Mouse (Mus musculus): ENCODE data around the gene Prkrip1. TPM values are rescaled to one million over a fixed set of nuclear protein-coding genes. Genes with fewer than 3 reads are reported as not detected.
A peak's percentile ranks its signal among the peaks of the same experiment; 100 is the strongest.

Gene Prkrip1
- 59.0 and 61.7 TPM in 2 replicates for polyA plus RNA-seq (2014; fragmentation: Nextera tagmentation; extraction: Ambion mirVana)

GRCm38 (mm10) chr5:136198474-136199391 is at the start of gene Prkrip1:
TSS of gene Prkrip1 (minus strand) at chr5:136198963.
- Histone ChIP-seq H3K4me1 (replicated peaks; ENCODE audit: control insufficient read depth, insufficient read depth, low read length) (peaks cover 8% of the 10 kb centered on the region), H3K9ac (peak within 1 kb of the TSS; percentile 83), H3K4me2 (replicated peaks) (peak within 1 kb of the TSS; percentile 88), H3K27ac (peak within 1 kb of the TSS; percentile 80), H3K36me3 (replicated peaks; ENCODE audit: control insufficient read depth, insufficient read depth) (peaks cover 35% of the 10 kb centered on the region), H3K9me3 (ENCODE audit: control insufficient read depth, low read length) (no peaks in the 10 kb centered on the region), H3K4me3 (replicated peaks; ENCODE audit: low read length) (peak within 1 kb of the TSS; percentile 74), H3K27me3 (ENCODE audit: control insufficient read depth, insufficient read depth, low read length) (no peaks in the 10 kb centered on the region)
- ATAC-seq (ENCODE audit: low FRiP score) (peak; percentile 84), DNase-seq (ENCODE audit: low spot score) (peak; percentile 99)
- WGBS, result under 1% methylated on average over 62 of the region's 62 CpGs

- no peak for ATAC-seq (ENCODE audit: low FRiP score)
- H3K4me2 ChIP-seq (replicated peaks), result no peak overlapping the region
- H3K4me3 ChIP-seq (replicated peaks; ENCODE audit: low read length), result no peak overlapping the region
- peaks cover 11% of the 10 kb centered on the region; the same call in 1 of the 2 replicates for H3K4me1 ChIP-seq (replicated peaks; ENCODE audit: control insufficient read depth, insufficient read depth, low read length)
- no peaks in the 10 kb centered on the region for H3K27me3 ChIP-seq (ENCODE audit: control insufficient read depth, insufficient read depth, low read length)
- no peak overlapping the region for H3K9ac ChIP-seq
- no peaks in the 10 kb centered on the region; the same call in 1 of the 2 replicates for H3K36me3 ChIP-seq (replicated peaks; ENCODE audit: control insufficient read depth, insufficient read depth)
- no peak for DNase-seq (ENCODE audit: low spot score)
- H3K9me3 ChIP-seq (ENCODE audit: control insufficient read depth, low read length), result no peaks in the 10 kb centered on the region
- H3K27ac ChIP-seq, result no peak overlapping the region
- 66% methylated on average over 6 of the region's 6 CpGs for WGBS
Measured at GRCm38 (mm10) chr5:136248441-136248840, 49.7 kb upstream of the Prkrip1 start.

- H3K4me2 ChIP-seq (replicated peaks), result peak within 1 kb of the TSS; percentile 85
- H3K9me3 ChIP-seq (ENCODE audit: control insufficient read depth, low read length), result no peaks in the 10 kb centered on the region
- WGBS, result 81% methylated on average over 2 of the region's 2 CpGs
- peak within 1 kb of the TSS; percentile 67 for H3K4me3 ChIP-seq (replicated peaks; ENCODE audit: low read length)
- no peak for ATAC-seq (ENCODE audit: low FRiP score)
- H3K4me1 ChIP-seq (replicated peaks; ENCODE audit: control insufficient read depth, insufficient read depth, low read length), result peaks cover 29% of the 10 kb centered on the region; the same call in 1 of the 2 replicates
- no peaks in the 10 kb centered on the region for H3K36me3 ChIP-seq (replicated peaks; ENCODE audit: control insufficient read depth, insufficient read depth)
- H3K27ac ChIP-seq, result peak within 1 kb of the TSS; percentile 84
- no peak for DNase-seq (ENCODE audit: low spot score)
- peak within 1 kb of the TSS; percentile 88 for H3K9ac ChIP-seq
- no peaks in the 10 kb centered on the region for H3K27me3 ChIP-seq (ENCODE audit: control insufficient read depth, insufficient read depth, low read length)
Measured at GRCm38 (mm10) chr5:136246452-136246838, 47.7 kb upstream of the Prkrip1 start, which contains the start of gene Sh2b2. TSS of gene Sh2b2 (minus strand) at chr5:136246556.

GRCm38 (mm10) chr5:136245541-136246451 is 47.0 kb upstream of the Prkrip1 start:
- Histone ChIP-seq H3K9ac (peak overlapping the region; percentile 88), H3K9me3 (ENCODE audit: control insufficient read depth, low read length) (no peaks in the 10 kb centered on the region), H3K27me3 (ENCODE audit: control insufficient read depth, insufficient read depth, low read length) (no peaks in the 10 kb centered on the region), H3K4me1 (replicated peaks; ENCODE audit: control insufficient read depth, insufficient read depth, low read length) (peaks cover 31% of the 10 kb centered on the region; the same call in 1 of the 2 replicates), H3K4me2 (replicated peaks) (peak overlapping the region; percentile 85), H3K27ac (peak overlapping the region; percentile 84), H3K36me3 (replicated peaks; ENCODE audit: control insufficient read depth, insufficient read depth) (no peaks in the 10 kb centered on the region), H3K4me3 (replicated peaks; ENCODE audit: low read length) (peak overlapping the region; percentile 67)
- ATAC-seq (ENCODE audit: low FRiP score), result no peak
- 11% methylated on average over 15 of the region's 15 CpGs for WGBS
- DNase-seq (ENCODE audit: low spot score), result no peak

GRCm38 (mm10) chr5:136244762-136245540 is 46.2 kb upstream of the Prkrip1 start:
- Histone ChIP-seq H3K4me3 (replicated peaks; ENCODE audit: low read length) (peak overlapping the region; percentile 67), H3K9me3 (ENCODE audit: control insufficient read depth, low read length) (no peaks in the 10 kb centered on the region), H3K4me1 (replicated peaks; ENCODE audit: control insufficient read depth, insufficient read depth, low read length) (peaks cover 31% of the 10 kb centered on the region; the same call in 1 of the 2 replicates), H3K4me2 (replicated peaks) (peak overlapping the region; percentile 85), H3K36me3 (replicated peaks; ENCODE audit: control insufficient read depth, insufficient read depth) (no peaks in the 10 kb centered on the region), H3K27me3 (ENCODE audit: control insufficient read depth, insufficient read depth, low read length) (no peaks in the 10 kb centered on the region), H3K27ac (peak overlapping the region; percentile 84), H3K9ac (peak overlapping the region; percentile 88)
- ATAC-seq (ENCODE audit: low FRiP score) (peak; percentile 87), DNase-seq (ENCODE audit: low spot score) (peak; percentile 86)
- WGBS, result under 1% methylated on average over 48 of the region's 57 CpGs

- under 1% methylated on average over 62 of the region's 67 CpGs for WGBS
- ATAC-seq (ENCODE audit: low FRiP score) (peak; percentile 53), DNase-seq (ENCODE audit: low spot score) (peak; percentile 33)
- Histone ChIP-seq H3K36me3 (replicated peaks; ENCODE audit: control insufficient read depth, insufficient read depth) (no peaks in the 10 kb centered on the region), H3K4me2 (replicated peaks) (peak overlapping the region; percentile 85), H3K9me3 (ENCODE audit: control insufficient read depth, low read length) (no peaks in the 10 kb centered on the region), H3K9ac (peak overlapping the region; percentile 88), H3K27me3 (ENCODE audit: control insufficient read depth, insufficient read depth, low read length) (no peaks in the 10 kb centered on the region), H3K4me3 (replicated peaks; ENCODE audit: low read length) (peak overlapping the region; percentile 67), H3K27ac (peak overlapping the region; percentile 84), H3K4me1 (replicated peaks; ENCODE audit: control insufficient read depth, insufficient read depth, low read length) (peaks cover 31% of the 10 kb centered on the region; the same call in 1 of the 2 replicates)
Measured at GRCm38 (mm10) chr5:136243851-136244761, 45.3 kb upstream of the Prkrip1 start.

GRCm38 (mm10) chr5:136241161-136241560 is 42.4 kb upstream of the Prkrip1 start:
- no peak overlapping the region for H3K9ac ChIP-seq
- no peaks in the 10 kb centered on the region for H3K27me3 ChIP-seq (ENCODE audit: control insufficient read depth, insufficient read depth, low read length)
- no peak overlapping the region for H3K4me2 ChIP-seq (replicated peaks)
- no peaks in the 10 kb centered on the region for H3K9me3 ChIP-seq (ENCODE audit: control insufficient read depth, low read length)
- peaks cover 46% of the 10 kb centered on the region for H3K4me1 ChIP-seq (replicated peaks; ENCODE audit: control insufficient read depth, insufficient read depth, low read length)
- H3K4me3 ChIP-seq (replicated peaks; ENCODE audit: low read length), result no peak overlapping the region
- no peak overlapping the region for H3K27ac ChIP-seq
- H3K36me3 ChIP-seq (replicated peaks; ENCODE audit: control insufficient read depth, insufficient read depth), result no peaks in the 10 kb centered on the region
- DNase-seq (ENCODE audit: low spot score), result no peak
- 74% methylated on average over 6 of the region's 6 CpGs for WGBS
- ATAC-seq (ENCODE audit: low FRiP score), result no peak

GRCm38 (mm10) chr5:136240381-136240780 is 41.6 kb upstream of the Prkrip1 start:
- DNase-seq (ENCODE audit: low spot score), result no peak
- Histone ChIP-seq H3K27me3 (ENCODE audit: control insufficient read depth, insufficient read depth, low read length) (no peaks in the 10 kb centered on the region), H3K27ac (no peak overlapping the region), H3K4me3 (replicated peaks; ENCODE audit: low read length) (no peak overlapping the region), H3K4me1 (replicated peaks; ENCODE audit: control insufficient read depth, insufficient read depth, low read length) (peaks cover 44% of the 10 kb centered on the region), H3K9ac (no peak overlapping the region), H3K36me3 (replicated peaks; ENCODE audit: control insufficient read depth, insufficient read depth) (no peaks in the 10 kb centered on the region), H3K4me2 (replicated peaks) (no peak overlapping the region), H3K9me3 (ENCODE audit: control insufficient read depth, low read length) (no peaks in the 10 kb centered on the region)
- ATAC-seq (ENCODE audit: low FRiP score), result no peak
- WGBS, result 62% methylated on average over 1 of the region's 1 CpGs

Measured in hindbrain, embryonic 14.5 days (tissue).